Comparison of ENCODE assay signal across 12 mouse cellular contexts in the genomic region with DNA sequence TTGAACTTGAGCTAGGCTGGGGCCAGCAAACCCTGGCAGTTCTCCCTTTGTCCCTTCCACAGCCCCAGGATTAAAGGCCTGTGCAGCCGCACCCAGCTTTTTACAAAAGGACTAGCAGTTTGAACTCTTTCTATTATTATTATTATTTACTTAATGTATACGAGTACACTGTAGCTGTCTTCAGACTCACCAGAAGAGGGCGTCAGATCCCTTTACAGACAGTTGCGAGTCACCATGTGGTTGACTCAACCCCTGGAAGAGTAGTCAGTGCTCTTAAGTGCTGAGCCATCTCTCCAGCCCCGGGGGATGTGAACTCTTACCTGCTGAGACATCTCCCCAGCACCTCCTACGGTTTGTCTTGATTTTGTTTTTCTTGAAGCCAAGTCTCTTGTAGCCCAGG. TPM values are rescaled to one million over a fixed set of nuclear protein-coding genes. Genes with fewer than 3 reads are reported as not detected.
DNase-seq lines count a peak whose midpoint lies in the region; ATAC-seq and TF ChIP-seq lines count a peak whose summit lies in the region.
"Had no signal": no experiment of that assay in that cellular context is flagged by ENCODE, and none has a peak within 500 bp of the region (broad histone marks: within the 10 kb centered on the region; RNA-seq: fewer than 3 reads in every experiment).

No protein-coding gene starts in this region.

- TF ChIP-seq CTCF in intestine, postnatal 0 days (IDR thresholded peaks at IDR 0.05; ENCODE audit: low read depth): peak; percentile 77
- TF ChIP-seq CTCF in brain, embryonic 14.5 days (IDR thresholded peaks at IDR 0.05; ENCODE audit: borderline replicate concordance, extremely low read depth, insufficient read depth, insufficient read length): peak; percentile 28; the same call in 1 of the 2 replicates

- WGBS in intestine, postnatal 0 days: 34% methylated on average over 6 of the region's 6 CpGs
- WGBS in intestine, embryonic 15.5 days: 39% methylated on average over 6 of the region's 6 CpGs

- no peak overlapping the region for H3K9ac ChIP-seq in intestine, postnatal 0 days (ENCODE audit: low read depth, low read length)
- no peak overlapping the region for H3K9ac ChIP-seq in intestine, embryonic 15.5 days

- peak; percentile 43 for DNase-seq in thymus, postnatal 0 days (ENCODE audit: low spot score)
- DNase-seq in thymus, postnatal 36 days: no peak
- no peak for DNase-seq in brain, embryonic 14.5 days (ENCODE audit: low read depth)
- DNase-seq in ovary, postnatal 14 days (ENCODE audit: low spot score): no peak
- DNase-seq: cerebellum, adult 11-12 months had no signal

- no peaks in the 10 kb centered on the region for H3K4me1 ChIP-seq in intestine, postnatal 0 days (replicated peaks; ENCODE audit: control insufficient read depth, insufficient read depth, low read length)
- H3K4me1 ChIP-seq in intestine, embryonic 15.5 days (replicated peaks): peaks cover 17% of the 10 kb centered on the region

- 0 out of 2 replicates have a peak, but pooled peaks have one; percentile 19 for ATAC-seq in intestine, postnatal 0 days
- no peak for ATAC-seq in intestine, embryonic 15.5 days
- ATAC-seq in erythroid progenitor cell, adult 5-6 weeks (replicated peaks; ENCODE audit: low FRiP score, poor library complexity, severe bottlenecking): no peak
- ATAC-seq: inflammation-experienced regulatory T-cells, adult 6 months had no signal

- TF ChIP-seq POLR2A in brain, embryonic 14.5 days (IDR thresholded peaks at IDR 0.05; ENCODE audit: borderline replicate concordance, extremely low read depth, insufficient read depth, insufficient read length, poor library complexity, severe bottlenecking): no peak

- no peaks in the 10 kb centered on the region for H3K27me3 ChIP-seq in intestine, postnatal 0 days (replicated peaks; ENCODE audit: control insufficient read depth, insufficient read depth, low read length)
- H3K27me3 ChIP-seq in intestine, embryonic 15.5 days (replicated peaks): no peaks in the 10 kb centered on the region

- no peak overlapping the region for H3K27ac ChIP-seq in intestine, postnatal 0 days (ENCODE audit: low read depth, low read length)
- no peak overlapping the region for H3K27ac ChIP-seq in intestine, embryonic 15.5 days
- H3K27ac ChIP-seq: heart, embryonic 10.5 days had no signal

- no peaks in the 10 kb centered on the region for H3K36me3 ChIP-seq in intestine, postnatal 0 days (ENCODE audit: control insufficient read depth, insufficient read depth)
- H3K36me3 ChIP-seq in intestine, embryonic 15.5 days: no peaks in the 10 kb centered on the region

- no peaks in the 10 kb centered on the region for H3K9me3 ChIP-seq in intestine, postnatal 0 days (ENCODE audit: control insufficient read depth)
- no peaks in the 10 kb centered on the region for H3K9me3 ChIP-seq in intestine, embryonic 15.5 days
- H3K9me3 ChIP-seq: heart, embryonic 10.5 days had no signal

- no peak overlapping the region for H3K4me2 ChIP-seq in intestine, postnatal 0 days (replicated peaks; ENCODE audit: low read depth)
- no peak overlapping the region for H3K4me2 ChIP-seq in intestine, embryonic 15.5 days (replicated peaks)

- H3K4me3 ChIP-seq in intestine, postnatal 0 days (ENCODE audit: low read depth, low read length): no peak overlapping the region
- H3K4me3 ChIP-seq in intestine, embryonic 15.5 days (replicated peaks): no peak overlapping the region
- H3K4me3 ChIP-seq: heart, embryonic 10.5 days had no signal

RNA-seq across cellular contexts. Expression of gene Rere, which starts 20.7 kb away (rescaled TPM):
- 20.7 and 22.4 TPM in 2 replicates for polyA plus RNA-seq in intestine, postnatal 0 days (2015; fragmentation: Nextera tagmentation; extraction: Ambion mirVana)
- polyA plus RNA-seq in intestine, embryonic 15.5 days (2015; fragmentation: Nextera tagmentation; extraction: Ambion mirVana): 25.6 and 28.4 TPM in 2 replicates
- 9.8 and 13.6 TPM in 2 replicates for polyA plus RNA-seq in thymus, postnatal 0 days (2015; fragmentation: Nextera tagmentation; extraction: Ambion mirVana)
- 37.3 and 82.1 TPM in 2 replicates for polyA plus RNA-seq in brain, embryonic 14.5 days (2012; rRNA removed)
- 24.9 and 31.0 TPM in 2 replicates for total RNA-seq in erythroid progenitor cell, adult 5-6 weeks (2015; ENCODE audit: low replicate concordance)
- total RNA-seq in erythroid progenitor cell, adult 5-6 weeks (2017; ENCODE audit: low replicate concordance): 5.5 and 9.8 TPM in 2 replicates

RNA-seq across cellular contexts. Expression of gene Eno1, which starts 24.2 kb away (rescaled TPM):
- 644 and 733 TPM in 2 replicates for polyA plus RNA-seq in intestine, postnatal 0 days (2015; fragmentation: Nextera tagmentation; extraction: Ambion mirVana)
- polyA plus RNA-seq in intestine, embryonic 15.5 days (2015; fragmentation: Nextera tagmentation; extraction: Ambion mirVana): 1,894 and 1,951 TPM in 2 replicates
- 700 and 780 TPM in 2 replicates for polyA plus RNA-seq in thymus, postnatal 0 days (2015; fragmentation: Nextera tagmentation; extraction: Ambion mirVana)
- polyA plus RNA-seq in brain, embryonic 14.5 days (2012; rRNA removed): 485 and 505 TPM in 2 replicates
- total RNA-seq in erythroid progenitor cell, adult 5-6 weeks (2015; ENCODE audit: low replicate concordance): 79.6 and 121 TPM in 2 replicates
- total RNA-seq in erythroid progenitor cell, adult 5-6 weeks (2017; ENCODE audit: low replicate concordance): 21.2 and 44.2 TPM in 2 replicates

RNA-seq across cellular contexts. Expression of gene Car6, which starts 59.6 kb away (rescaled TPM):
- polyA plus RNA-seq in intestine, postnatal 0 days (2015; fragmentation: Nextera tagmentation; extraction: Ambion mirVana): not detected in 2 replicates
- not detected in 2 replicates for polyA plus RNA-seq in intestine, embryonic 15.5 days (2015; fragmentation: Nextera tagmentation; extraction: Ambion mirVana)
- polyA plus RNA-seq in thymus, postnatal 0 days (2015; fragmentation: Nextera tagmentation; extraction: Ambion mirVana): 0.30 and 0.93 TPM in 2 replicates
- polyA plus RNA-seq in brain, embryonic 14.5 days (2012; rRNA removed): not detected in 2 replicates
- not detected in 2 replicates for total RNA-seq in erythroid progenitor cell, adult 5-6 weeks (2015; ENCODE audit: low replicate concordance)
- not detected in 2 replicates for total RNA-seq in erythroid progenitor cell, adult 5-6 weeks (2017; ENCODE audit: low replicate concordance)
- polyA plus RNA-seq: heart, embryonic 10.5 days; inflammation-experienced regulatory T-cells, adult 6 months; lung, embryonic 16.5 days; neural tube, embryonic 14.5 days had no signal
